Comparison of ENCODE assay signal across 8 mouse cellular contexts in genomic region chr11:103933886-103934285, GRCm38 (mm10).
"Had no signal": no experiment of that assay in that cellular context is flagged by ENCODE, and none has a peak within 500 bp of the region (broad histone marks: within the 10 kb centered on the region; RNA-seq: fewer than 3 reads in every experiment).

No protein-coding gene starts in this region.

- DNase-seq: liver, postnatal 0 days; lung, adult 2 months; lung, postnatal 14 days; lung, postnatal 36 days; right cerebral cortex, postnatal 14 days; thymus, adult 18-20 months; thymus, postnatal 14 days; thymus, postnatal 4 days had no signal
